Mouse (Mus musculus) hindbrain, embryonic 16.5 days (tissue): ENCODE data around the gene Eif4b. TPM values are rescaled to one million over a fixed set of nuclear protein-coding genes. Genes with fewer than 3 reads are reported as not detected.
"Not testable (repeated sequence)": the region's sequence is repeated elsewhere in the genome, so short reads cannot be mapped to it uniquely, and the experiment has no call there.

ENCODE experiments used
- ATAC-seq: fragments of 200-750 bp; cut with Nextera tagmentation; 2 replicates; pipeline ENCODE4 v1.8.0; 2017; ENCODE audit warnings: moderate TSS enrichment, moderate library complexity
- H3K27ac ChIP-seq: fragments of 300-500 bp; sonication (generic); 2 replicates; pipeline ENCODE4 v1.5.1; 2014; ENCODE audit warnings: low read depth, mild to moderate bottlenecking, control low read depth, low read length, moderate library complexity
- H3K27me3 ChIP-seq: fragments of 300-500 bp; sonication (generic); replicated peaks from 2 replicates; pipeline ENCODE4 v1.6.1; 2014; ENCODE audit warnings: low read length; ENCODE audit not compliant: control insufficient read depth, insufficient read depth
- H3K36me3 ChIP-seq: fragments of 300-500 bp; sonication (generic); 2 replicates; pipeline ENCODE4 v1.6.1; 2014; ENCODE audit warnings: mild to moderate bottlenecking, low read length, moderate library complexity, mixed read lengths; ENCODE audit not compliant: control insufficient read depth, insufficient read depth
- H3K4me1 ChIP-seq: fragments of 300-500 bp; sonication (generic); 2 replicates; pipeline ENCODE4 v1.6.1; 2014; ENCODE audit warnings: low read depth, low read length; ENCODE audit not compliant: control insufficient read depth, insufficient read depth
- H3K4me2 ChIP-seq: fragments of 300-500 bp; sonication (generic); 2 replicates; pipeline ENCODE4 v1.6.1; 2014; ENCODE audit warnings: mild to moderate bottlenecking, low read length, control low read depth, moderate library complexity
- H3K4me3 ChIP-seq: fragments of 300-500 bp; sonication (generic); 2 replicates; pipeline ENCODE4 v1.5.1; 2014; ENCODE audit warnings: mild to moderate bottlenecking, low read length, control low read depth, moderate library complexity
- H3K9ac ChIP-seq: fragments of 300-500 bp; sonication (generic); 2 replicates; pipeline ENCODE4 v1.6.1; 2014; ENCODE audit warnings: low read depth, mild to moderate bottlenecking, control low read depth, low read length, moderate library complexity
- H3K9me3 ChIP-seq: fragments of 300-500 bp; sonication (generic); 2 replicates; pipeline ENCODE4 v1.6.1; 2014; ENCODE audit warnings: mild to moderate bottlenecking, low read length, moderate library complexity; ENCODE audit not compliant: control insufficient read depth
- WGBS: fragments of 180-500 bp; shearing (Covaris S2); extraction: QIAGEN DNeasy Blood & Tissue Kit; methylation state at CpG from one replicate; pipeline ENCODE4 v1.1.7; 2014; 5-methylcytosine and 5-hydroxymethylcytosine counted together
- polyA plus RNA-seq: library from polyadenylated mRNA; unstranded; fragments of >200 nt; fragmentation: Nextera tagmentation; extraction: Ambion mirVana; gene quantifications from 2 replicates; pipeline ENCODE4 v1.2.1, GENCODE M21; 2015

The Eif4b gene
- polyA plus RNA-seq, 1 experiment from 2014 or later = 76.0 TPM

DNA sequence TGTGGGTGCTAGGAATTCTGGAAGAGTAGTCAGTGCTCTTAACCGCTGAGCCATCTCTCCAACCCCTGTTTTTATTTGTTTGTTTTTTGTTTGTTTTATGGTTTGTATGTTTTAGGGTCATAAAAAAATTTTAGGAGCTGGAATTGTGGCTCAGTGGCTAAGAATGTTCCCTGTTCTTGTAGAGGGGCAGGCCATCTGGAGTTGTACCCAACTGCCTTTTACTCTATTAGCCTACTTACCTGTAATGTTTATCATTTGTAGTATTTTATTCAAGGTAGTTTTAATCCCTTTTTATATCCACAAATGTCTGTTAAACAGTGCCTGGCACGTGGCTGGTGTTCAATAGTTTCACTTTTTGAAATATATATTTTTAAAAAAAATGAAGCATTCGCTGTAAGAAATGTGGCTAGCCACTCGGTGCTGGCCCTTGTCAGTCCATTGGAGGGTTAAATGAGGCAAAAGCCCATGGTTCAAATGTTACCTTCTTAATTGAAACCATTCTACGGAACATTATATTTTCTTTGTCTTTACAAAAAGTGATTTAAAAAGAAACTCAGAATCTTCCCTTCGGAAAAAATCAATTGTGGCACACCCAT is 512 bp upstream of the Eif4b start:
- H3K36me3 ChIP-seq = no peaks in the 10 kb centered on the region
- no peaks in the 10 kb centered on the region for H3K9me3 ChIP-seq
- 16% methylated on average over 6 of the region's 6 CpGs for WGBS
- peak overlapping the region; percentile 97; the same call in 1 of the 2 replicates for H3K27ac ChIP-seq
- H3K9ac ChIP-seq = peak overlapping the region; percentile 39
- H3K27me3 ChIP-seq = no peaks in the 10 kb centered on the region
- ATAC-seq = peak; percentile 41
- H3K4me2 ChIP-seq = peak overlapping the region; percentile 58
- H3K4me3 ChIP-seq = peak overlapping the region; percentile 82
- peaks cover 20% of the 10 kb centered on the region for H3K4me1 ChIP-seq

- Histone ChIP-seq H3K4me2 (peak overlapping the region; percentile 72), H3K36me3 (no peaks in the 10 kb centered on the region), H3K27ac (peak overlapping the region; percentile 97), H3K4me1 (peaks cover 20% of the 10 kb centered on the region), H3K27me3 (no peaks in the 10 kb centered on the region), H3K9me3 (no peaks in the 10 kb centered on the region), H3K4me3 (peak overlapping the region; percentile 82), H3K9ac (peak overlapping the region; percentile 96)
- ATAC-seq = peak; percentile 61
- 0% methylated on average over 55 of the region's 57 CpGs for WGBS
Observed at GRCm38 (mm10) chr15:102074070-102074731, 628 bp downstream of the Eif4b start.

DNA sequence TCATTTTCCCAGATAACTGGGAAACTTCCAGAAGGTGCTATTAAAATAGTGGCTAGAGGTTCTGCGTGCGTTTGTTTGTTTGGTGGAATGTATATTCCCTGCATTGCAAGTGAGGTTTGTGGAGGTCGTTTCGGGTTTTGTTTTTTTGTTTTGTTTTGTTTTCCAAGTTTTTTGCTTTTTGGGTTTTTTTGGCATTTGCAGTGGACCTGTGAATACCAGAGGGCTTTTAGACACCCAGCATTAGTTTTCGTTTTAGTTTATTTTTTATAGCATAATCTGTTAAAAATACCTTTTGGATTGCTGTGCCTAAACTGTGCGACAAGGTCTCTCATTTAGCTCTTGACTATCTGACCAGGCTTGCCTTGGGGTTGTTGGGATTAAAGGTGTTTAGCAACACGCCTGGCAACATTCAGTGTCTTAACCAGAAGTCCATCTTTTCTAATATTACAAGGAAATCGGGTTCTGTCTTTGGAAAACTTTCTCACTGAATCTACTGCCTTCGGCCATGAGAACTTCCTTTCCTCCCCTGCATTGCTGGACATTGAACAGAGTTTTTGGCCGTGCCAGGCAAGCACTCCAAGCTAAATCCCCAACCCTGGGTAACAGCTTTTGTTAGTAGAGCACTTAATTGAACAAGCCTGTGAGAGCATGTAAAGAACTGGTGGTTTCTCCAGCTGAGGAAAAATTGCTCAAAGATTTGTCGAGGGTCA is 1.5 kb downstream of the Eif4b start:
- H3K4me2 ChIP-seq = peak overlapping the region; percentile 72
- H3K4me1 ChIP-seq = peaks cover 20% of the 10 kb centered on the region
- no peaks in the 10 kb centered on the region for H3K27me3 ChIP-seq
- H3K9ac ChIP-seq = peak overlapping the region; percentile 96
- no peak for ATAC-seq
- 15% methylated on average over 11 of the region's 11 CpGs for WGBS
- H3K4me3 ChIP-seq = peak overlapping the region; percentile 82
- no peaks in the 10 kb centered on the region for H3K36me3 ChIP-seq
- H3K9me3 ChIP-seq = no peaks in the 10 kb centered on the region
- H3K27ac ChIP-seq = peak overlapping the region; percentile 97; the same call in 1 of the 2 replicates

- 93% methylated on average over 2 of the region's 2 CpGs for WGBS
- Histone ChIP-seq H3K27me3 (no peaks in the 10 kb centered on the region), H3K9me3 (no peaks in the 10 kb centered on the region), H3K4me3 (no peak overlapping the region), H3K4me1 (peaks cover 20% of the 10 kb centered on the region), H3K4me2 (no peak overlapping the region), H3K36me3 (no peaks in the 10 kb centered on the region), H3K27ac (no peak overlapping the region), H3K9ac (no peak overlapping the region)
- no peak for ATAC-seq
Observed at GRCm38 (mm10) chr15:102077111-102077677, 3.6 kb downstream of the Eif4b start.

- Histone ChIP-seq H3K4me2 (no peak overlapping the region), H3K9ac (no peak overlapping the region), H3K27me3 (no peaks in the 10 kb centered on the region), H3K27ac (no peak overlapping the region), H3K9me3 (no peaks in the 10 kb centered on the region), H3K4me1 (peaks cover 18% of the 10 kb centered on the region), H3K4me3 (no peak overlapping the region), H3K36me3 (0 out of 2 replicates have a peak, but pooled peaks cover 4% of the 10 kb centered on the region)
- no peak for ATAC-seq
- 87% methylated on average over 4 of the region's 4 CpGs for WGBS
Observed at GRCm38 (mm10) chr15:102079221-102079620, 5.6 kb downstream of the Eif4b start.

DNA sequence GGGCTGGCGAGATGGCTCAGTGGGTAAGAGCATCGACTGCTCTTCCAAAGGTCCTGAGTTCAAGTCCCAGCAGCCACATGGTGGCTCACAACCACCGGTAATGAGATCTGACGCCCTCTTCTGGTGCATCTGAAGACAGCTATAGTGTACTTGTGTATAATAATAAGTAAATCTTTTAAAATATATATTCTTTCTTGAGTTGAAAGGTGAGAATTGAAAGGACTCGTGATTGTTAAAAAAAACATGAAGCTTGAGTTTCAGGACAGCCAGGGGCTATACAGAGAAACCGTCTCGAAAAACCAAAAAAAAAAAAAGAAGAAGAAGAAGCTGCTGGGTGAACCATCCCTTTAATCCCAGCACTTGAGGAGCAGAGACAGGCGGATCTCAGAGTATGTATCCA is 6.4 kb downstream of the Eif4b start:
- H3K4me1 ChIP-seq = peaks cover 14% of the 10 kb centered on the region
- not testable (repeated sequence) for H3K4me3 ChIP-seq, H3K27me3 ChIP-seq, H3K9me3 ChIP-seq, H3K36me3 ChIP-seq, H3K9ac ChIP-seq, H3K4me2 ChIP-seq, ATAC-seq, H3K27ac ChIP-seq
- 79% methylated on average over 8 of the region's 8 CpGs for WGBS

GRCm38 (mm10) chr15:102080429-102080828 is 6.9 kb downstream of the Eif4b start:
- no peak overlapping the region for H3K4me2 ChIP-seq
- no peak overlapping the region for H3K9ac ChIP-seq
- H3K4me3 ChIP-seq = no peak overlapping the region
- peaks cover 6% of the 10 kb centered on the region for H3K36me3 ChIP-seq
- H3K27me3 ChIP-seq = no peaks in the 10 kb centered on the region
- 65% methylated on average over 2 of the region's 2 CpGs for WGBS
- peaks cover 9% of the 10 kb centered on the region for H3K4me1 ChIP-seq
- no peak overlapping the region for H3K27ac ChIP-seq
- no peak for ATAC-seq
- H3K9me3 ChIP-seq = no peaks in the 10 kb centered on the region

DNA sequence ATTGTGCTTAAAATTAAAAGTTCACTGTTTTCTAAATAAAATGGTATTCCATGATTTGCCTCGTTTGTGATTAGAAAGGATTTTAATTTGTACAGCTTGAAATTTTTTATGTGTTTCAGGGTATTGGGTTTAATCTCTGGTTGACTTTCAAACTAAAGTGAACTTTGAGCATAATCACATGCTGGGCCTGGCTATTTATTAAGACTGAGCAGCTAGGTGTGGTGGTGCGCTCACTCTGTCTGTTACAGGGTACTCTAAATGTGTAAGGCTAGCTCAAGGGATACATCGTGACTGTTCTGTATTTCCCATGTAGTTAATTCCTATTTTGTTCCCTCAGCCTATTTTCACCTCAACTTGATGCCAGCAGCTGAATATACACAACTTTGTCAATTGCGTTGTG is 8.6 kb downstream of the Eif4b start:
- no peak for ATAC-seq
- Histone ChIP-seq H3K9me3 (no peaks in the 10 kb centered on the region), H3K4me3 (no peak overlapping the region), H3K9ac (no peak overlapping the region), H3K4me1 (no peaks in the 10 kb centered on the region), H3K36me3 (peaks cover 18% of the 10 kb centered on the region), H3K27ac (no peak overlapping the region), H3K4me2 (no peak overlapping the region), H3K27me3 (no peaks in the 10 kb centered on the region)
- WGBS = 92% methylated on average over 4 of the region's 4 CpGs

- H3K36me3 ChIP-seq = peaks cover 21% of the 10 kb centered on the region
- 83% methylated on average over 4 of the region's 4 CpGs for WGBS
Observed at GRCm38 (mm10) chr15:102083028-102083427, 9.5 kb downstream of the Eif4b start.

More at GRCm38 (mm10) chr15:102083028-102083427, 9.5 kb downstream of the Eif4b start:
- no peak overlapping the region for H3K4me2 ChIP-seq
- no peaks in the 10 kb centered on the region for H3K27me3 ChIP-seq
- no peak overlapping the region for H3K9ac ChIP-seq
- no peak overlapping the region for H3K4me3 ChIP-seq
- H3K4me1 ChIP-seq = no peaks in the 10 kb centered on the region
- no peak overlapping the region for H3K27ac ChIP-seq
- H3K9me3 ChIP-seq = no peaks in the 10 kb centered on the region
- ATAC-seq = no peak
